ENCODE assay signal across 10 mouse cellular contexts in the genomic region with DNA sequence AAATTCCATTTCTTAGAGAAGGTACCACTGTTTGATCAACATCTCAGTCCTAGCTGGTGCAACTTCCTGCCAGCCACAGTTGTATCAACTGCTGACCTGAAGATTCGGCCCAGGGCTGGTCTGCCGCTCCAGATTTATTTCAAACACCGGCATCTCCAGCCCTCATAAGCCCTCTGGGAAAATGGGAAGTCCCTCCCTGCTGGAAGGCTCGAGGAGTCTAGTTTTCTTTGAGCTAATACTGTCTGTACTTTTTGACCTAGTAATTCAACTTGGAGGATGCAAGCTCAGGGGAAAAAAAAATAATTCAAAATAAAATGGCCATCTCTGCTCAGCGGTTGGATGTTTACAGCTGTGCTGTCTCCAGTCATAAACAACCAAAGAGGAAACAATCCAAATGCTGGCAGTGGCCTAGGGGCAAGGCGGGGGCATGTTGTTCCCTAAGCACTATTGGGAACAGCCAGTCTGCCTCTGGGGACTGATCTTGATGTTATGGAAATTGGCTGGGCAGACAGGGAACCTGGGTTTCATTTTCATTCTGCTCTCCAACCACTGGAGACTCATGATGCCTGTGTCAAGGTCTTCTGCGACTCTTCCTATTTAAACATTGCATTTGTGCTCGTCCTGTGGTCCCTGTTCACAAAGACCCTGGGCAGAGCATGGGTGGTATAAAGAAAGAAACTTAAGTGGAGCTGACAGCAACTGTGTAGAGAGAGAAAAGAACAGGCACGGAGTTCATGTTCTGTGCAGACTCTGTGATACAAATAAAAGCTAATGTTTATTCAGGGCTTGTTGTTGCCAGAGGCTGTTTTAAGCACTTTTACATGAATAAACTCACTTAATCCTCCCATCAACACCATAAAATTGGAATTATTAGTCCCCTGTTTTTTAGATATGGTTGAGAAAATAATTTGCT.
A peak's percentile ranks its signal among the peaks of the same experiment; 100 is the strongest.
DNase-seq lines count a peak whose midpoint lies in the region; ATAC-seq and TF ChIP-seq lines count a peak whose summit lies in the region.
"Had no signal": no experiment of that assay in that cellular context is flagged by ENCODE, and none has a peak within 500 bp of the region (broad histone marks: within the 10 kb centered on the region; RNA-seq: fewer than 3 reads in every experiment).

No protein-coding gene starts in this region.

- TF ChIP-seq EP300 in CH12.LX (IDR thresholded peaks at IDR 0.05; ENCODE audit: low read length) = no peak

- no peak overlapping the region for H3K27ac ChIP-seq in CH12.LX (ENCODE audit: insufficient read depth, low read depth)
- H3K27ac ChIP-seq in intestine, embryonic 16.5 days (ENCODE audit: low read length) = peak overlapping the region; percentile 69
- peak overlapping the region; percentile 86 for H3K27ac ChIP-seq in lung, embryonic 15.5 days
- H3K27ac ChIP-seq in forebrain, embryonic 11.5 days (ENCODE audit: low read depth, low read length) = no peak overlapping the region

- H3K9ac ChIP-seq in CH12.LX (ENCODE audit: insufficient read depth, low read depth) = no peak overlapping the region
- H3K9ac ChIP-seq in intestine, embryonic 16.5 days (ENCODE audit: low read depth, low read length) = no peak overlapping the region
- H3K9ac ChIP-seq in lung, embryonic 15.5 days = no peak overlapping the region
- no peak overlapping the region for H3K9ac ChIP-seq in forebrain, embryonic 11.5 days (ENCODE audit: low read length)

- DNase-seq in embryo, embryonic 11 days = peak; percentile 12
- DNase-seq in embryo, embryonic 10 days (ENCODE audit: low spot score) = no peak
- DNase-seq in CH12.LX (ENCODE audit: extremely low read depth) = no peak
- DNase-seq in forebrain, embryonic 11.5 days (ENCODE audit: low spot score) = no peak
- DNase-seq in thymus, postnatal 14 days = no peak
- DNase-seq in spleen, postnatal 4 days (ENCODE audit: low spot score in 2 of 2) = no peak

- no peak for TF ChIP-seq RAD21 in CH12.LX (IDR thresholded peaks at IDR 0.05; ENCODE audit: low read depth, low read length)

- H3K4me2 ChIP-seq in CH12.LX (ENCODE audit: insufficient read depth, low read depth, poor library complexity, severe bottlenecking) = peak overlapping the region; percentile 40
- no peak overlapping the region for H3K4me2 ChIP-seq in intestine, embryonic 16.5 days (ENCODE audit: low read depth, low read length)
- H3K4me2 ChIP-seq in lung, embryonic 15.5 days = no peak overlapping the region
- no peak overlapping the region for H3K4me2 ChIP-seq in forebrain, embryonic 11.5 days (ENCODE audit: low read depth, low read length, severe bottlenecking)

- no peaks in the 10 kb centered on the region for H3K9me3 ChIP-seq in CH12.LX (replicated peaks; ENCODE audit: low read length)
- no peaks in the 10 kb centered on the region for H3K9me3 ChIP-seq in intestine, embryonic 16.5 days (ENCODE audit: control insufficient read depth, low read length)
- H3K9me3 ChIP-seq in lung, embryonic 15.5 days = no peaks in the 10 kb centered on the region
- no peaks in the 10 kb centered on the region for H3K9me3 ChIP-seq in forebrain, embryonic 11.5 days (ENCODE audit: control insufficient read depth, low read length)
- H3K9me3 ChIP-seq: megakaryocyte, embryonic 14.5 days had no signal

- TF ChIP-seq POLR2A in CH12.LX (IDR thresholded peaks at IDR 0.05; ENCODE audit: low read depth, low read length) = no peak

- H3K4me1 ChIP-seq in CH12.LX (ENCODE audit: control insufficient read depth in 1 of 2, insufficient read depth in 2 of 2) = peaks cover 0 to 8% of the 10 kb centered on the region in 2 experiments; a peak in 2 of 4 replicates
- H3K4me1 ChIP-seq in intestine, embryonic 16.5 days (ENCODE audit: control insufficient read depth, insufficient read depth, low read length) = peaks cover 6% of the 10 kb centered on the region; the same call in 1 of the 2 replicates
- peaks cover 19% of the 10 kb centered on the region for H3K4me1 ChIP-seq in lung, embryonic 15.5 days
- H3K4me1 ChIP-seq in forebrain, embryonic 11.5 days (replicated peaks; ENCODE audit: control insufficient read depth, insufficient read depth, low read length) = no peaks in the 10 kb centered on the region

- no peaks in the 10 kb centered on the region for H3K79me2 ChIP-seq in CH12.LX (replicated peaks; ENCODE audit: control insufficient read depth, extremely low read depth, insufficient read depth, poor library complexity, severe bottlenecking)

- no peaks in the 10 kb centered on the region for H3K27me3 ChIP-seq in CH12.LX (replicated peaks)
- no peaks in the 10 kb centered on the region for H3K27me3 ChIP-seq in intestine, embryonic 16.5 days (replicated peaks; ENCODE audit: control insufficient read depth, insufficient read depth, low read length)
- H3K27me3 ChIP-seq in lung, embryonic 15.5 days = no peaks in the 10 kb centered on the region
- H3K27me3 ChIP-seq in forebrain, embryonic 11.5 days (ENCODE audit: control insufficient read depth, insufficient read depth, low read length) = no peaks in the 10 kb centered on the region
- H3K27me3 ChIP-seq: megakaryocyte, embryonic 14.5 days had no signal

- H3K36me3 ChIP-seq in CH12.LX (replicated peaks in 1 of 2; ENCODE audit: control insufficient read depth in 1 of 2, insufficient read depth in 1 of 2, low read length in 1 of 2) = no peaks in the 10 kb centered on the region
- H3K36me3 ChIP-seq in intestine, embryonic 16.5 days (ENCODE audit: control insufficient read depth, insufficient read depth, low read length) = no peaks in the 10 kb centered on the region
- H3K36me3 ChIP-seq in lung, embryonic 15.5 days = no peaks in the 10 kb centered on the region
- H3K36me3 ChIP-seq in forebrain, embryonic 11.5 days (ENCODE audit: control insufficient read depth, insufficient read depth, low read length) = no peaks in the 10 kb centered on the region

- in situ Hi-C loops in CH12.LX (cut with MboI; ENCODE audit: low pct_ligation_motif_present, low pct_unique_long_range_greater_than_20kb, low sequenced_read_pairs) = no loop called here

- H3K4me3 ChIP-seq in CH12.LX (replicated peaks in 1 of 3; ENCODE audit: low read depth in 2 of 3, low read length in 2 of 3, poor library complexity in 1 of 3) = no peak overlapping the region
- no peak overlapping the region for H3K4me3 ChIP-seq in intestine, embryonic 16.5 days (ENCODE audit: low read length)
- no peak overlapping the region for H3K4me3 ChIP-seq in lung, embryonic 15.5 days
- no peak overlapping the region for H3K4me3 ChIP-seq in forebrain, embryonic 11.5 days (ENCODE audit: low read depth, low read length)
- H3K4me3 ChIP-seq: megakaryocyte, embryonic 14.5 days had no signal

- dilution Hi-C loops in CH12.LX (cut with MboI; ENCODE audit: extremely low pct_ligation_motif_present, extremely low pct_unique_long_range_greater_than_20kb, low sequenced_read_pairs) = no loop called here

- WGBS in intestine, embryonic 16.5 days = 41% methylated on average over 9 of the region's 9 CpGs
- WGBS in lung, embryonic 15.5 days = 36% methylated on average over 9 of the region's 9 CpGs
- WGBS in forebrain, embryonic 11.5 days = 73% methylated on average over 9 of the region's 9 CpGs

- no peak for TF ChIP-seq CTCF in CH12.LX (conservative IDR thresholded peaks at IDR 0.05 in 1 of 2, IDR thresholded peaks at IDR 0.05 in 1 of 2; ENCODE audit: low read depth in 2 of 2, low read length in 2 of 2)

- ATAC-seq in intestine, embryonic 16.5 days = peak; percentile 82
- ATAC-seq in lung, embryonic 15.5 days (ENCODE audit: borderline replicate concordance, extremely low read depth, low FRiP score, low TSS enrichment) = peak; percentile 93
- ATAC-seq in forebrain, embryonic 11.5 days (replicated peaks; ENCODE audit: low FRiP score) = no peak
- ATAC-seq: inflammation-experienced regulatory T-cells, adult 6 months had no signal

TF ChIP-seq in CH12.LX, 34 proteins besides CTCF, POLR2A, EP300 and RAD21:
- no peak for TF ChIP-seq E2F4 (IDR thresholded peaks at IDR 0.05; ENCODE audit: insufficient replicate concordance, low read depth, low read length)
- no peak for TF ChIP-seq MAX (IDR thresholded peaks at IDR 0.05; ENCODE audit: low read length)
- TF ChIP-seq ZNF384 (IDR thresholded peaks at IDR 0.05; ENCODE audit: low read depth, low read length) = no peak
- no peak for TF ChIP-seq MEF2A (IDR thresholded peaks at IDR 0.05; ENCODE audit: borderline replicate concordance, low read depth, low read length)
- TF ChIP-seq CHD1 (IDR thresholded peaks at IDR 0.05; ENCODE audit: low read depth, low read length) = no peak
- no peak for TF ChIP-seq ZMIZ1 (IDR thresholded peaks at IDR 0.05; ENCODE audit: low read depth, low read length)
- TF ChIP-seq JUN (IDR thresholded peaks at IDR 0.05; ENCODE audit: insufficient read depth, low read depth, low read length) = no peak
- TF ChIP-seq ETS1 (conservative IDR thresholded peaks at IDR 0.05; ENCODE audit: low read depth, low read length) = no peak
- no peak for TF ChIP-seq KAT2A (IDR thresholded peaks at IDR 0.05; ENCODE audit: insufficient replicate concordance, low read length)
- TF ChIP-seq USF2 (conservative IDR thresholded peaks at IDR 0.05; ENCODE audit: low read depth, low read length) = no peak
- no peak for TF ChIP-seq MXI1 (IDR thresholded peaks at IDR 0.05; ENCODE audit: low read depth, low read length)
- no peak for TF ChIP-seq UBTF (IDR thresholded peaks at IDR 0.05; ENCODE audit: low read depth, low read length)
- TF ChIP-seq ZKSCAN1 (IDR thresholded peaks at IDR 0.05; ENCODE audit: borderline replicate concordance, low read depth, low read length) = no peak
- TF ChIP-seq MAZ (IDR thresholded peaks at IDR 0.05; ENCODE audit: low read depth, low read length) = no peak
- no peak for TF ChIP-seq MYC (IDR thresholded peaks at IDR 0.05; ENCODE audit: low read depth, low read length)
TF ChIP-seq in CH12.LX: peak in this region for 0.

Comparison
In these comparisons a context has a peak if more than half of its experiments do, and no peak if none do; other contexts are left out.
1. H3K27ac ChIP-seq: peak in intestine, embryonic 16.5 days (single experiment) and lung, embryonic 15.5 days (single experiment); none in CH12.LX (single experiment) and forebrain, embryonic 11.5 days (single experiment).